Mouse (Mus musculus) midbrain, embryonic 15.5 days (tissue): ENCODE results near the gene Ube2z. TPM values are rescaled to one million over a fixed set of nuclear protein-coding genes. Genes with fewer than 3 reads are reported as not detected.
"Not testable (repeated sequence)": the region's sequence is repeated elsewhere in the genome, so short reads cannot be mapped to it uniquely, and the experiment has no call there.

Source experiments
- ATAC-seq: fragments of 200-750 bp; cut with Nextera tagmentation; replicated peaks from 2 replicates; pipeline ENCODE4 v1.8.0; 2017; ENCODE audit warnings: moderate TSS enrichment
- H3K27ac ChIP-seq: fragments of 300-500 bp; sonication (generic); 2 replicates; pipeline ENCODE4 v1.5.1; 2015; ENCODE audit warnings: mild to moderate bottlenecking, inconsistent platforms
- H3K27me3 ChIP-seq: fragments of 300-500 bp; sonication (generic); replicated peaks from 2 replicates; pipeline ENCODE4 v1.6.1; 2015; ENCODE audit warnings: inconsistent platforms
- H3K36me3 ChIP-seq: fragments of 300-500 bp; sonication (generic); replicated peaks from 2 replicates; pipeline ENCODE4 v1.6.1; 2015; ENCODE audit warnings: inconsistent platforms
- H3K4me1 ChIP-seq: fragments of 300-500 bp; sonication (generic); 2 replicates; pipeline ENCODE4 v1.6.1; 2015; ENCODE audit warnings: inconsistent platforms
- H3K4me2 ChIP-seq: fragments of 300-500 bp; sonication (generic); 2 replicates; pipeline ENCODE4 v1.6.1; 2015; ENCODE audit warnings: inconsistent platforms, mild to moderate bottlenecking, moderate library complexity
- H3K4me3 ChIP-seq: fragments of 300-500 bp; sonication (generic); 2 replicates; pipeline ENCODE4 v1.5.1; 2015; ENCODE audit warnings: mild to moderate bottlenecking, inconsistent platforms
- H3K9ac ChIP-seq: fragments of 300-500 bp; sonication (generic); 2 replicates; pipeline ENCODE4 v1.6.1; 2015; ENCODE audit warnings: mild to moderate bottlenecking, inconsistent platforms
- H3K9me3 ChIP-seq: fragments of 300-500 bp; sonication (generic); 2 replicates; pipeline ENCODE4 v1.6.1; 2016; ENCODE audit warnings: inconsistent platforms
- WGBS: fragments of 180-500 bp; shearing (Covaris S2); methylation state at CpG from one replicate; pipeline ENCODE4 v1.1.7; 2015; ENCODE audit warnings: mixed read lengths; 5-methylcytosine and 5-hydroxymethylcytosine counted together
- polyA plus RNA-seq: library from polyadenylated mRNA; unstranded; fragments of >200 nt; fragmentation: Nextera tagmentation; extraction: Ambion mirVana; gene quantifications from 2 replicates; pipeline ENCODE4 v1.2.1, GENCODE M21; 2015

Gene Ube2z
- 41.4 and 44.0 TPM in 2 replicates for polyA plus RNA-seq

- Histone ChIP-seq H3K9me3 (no peaks in the 10 kb centered on the region), H3K4me2 (peak within 1 kb of the TSS; percentile 93), H3K27me3 (no peaks in the 10 kb centered on the region), H3K4me3 (peak within 1 kb of the TSS; percentile 95), H3K9ac (peak within 1 kb of the TSS; percentile 94), H3K27ac (peak within 1 kb of the TSS; percentile 88), H3K36me3 (peaks cover 8% of the 10 kb centered on the region; the same call in 1 of the 2 replicates), H3K4me1 (peaks cover 36% of the 10 kb centered on the region)
- ATAC-seq = peak; percentile 98
- 4% methylated on average over 50 of the region's 50 CpGs for WGBS
These were observed at the start of gene Ube2z for GRCm38 (mm10) chr11:96065215-96065911. Gene Ube2z (minus strand): TSS chr11:96065388.

GRCm38 (mm10) chr11:96114077-96114476 is 48.9 kb upstream of the Ube2z start:
- no peaks in the 10 kb centered on the region for H3K27me3 ChIP-seq
- no peak for ATAC-seq
- no peak overlapping the region for H3K4me3 ChIP-seq
- 71% methylated on average over 2 of the region's 2 CpGs for WGBS
- H3K4me2 ChIP-seq = no peak overlapping the region
- H3K27ac ChIP-seq = no peak overlapping the region
- no peak overlapping the region for H3K9ac ChIP-seq
- H3K4me1 ChIP-seq = no peaks in the 10 kb centered on the region
- no peaks in the 10 kb centered on the region for H3K36me3 ChIP-seq
- no peaks in the 10 kb centered on the region for H3K9me3 ChIP-seq

GRCm38 (mm10) chr11:96111751-96112150 is 46.6 kb upstream of the Ube2z start, which contains the start of gene Calcoco2:
Gene Calcoco2 (minus strand): TSS chr11:96111964.
- no peak within 1 kb of the TSS for H3K4me3 ChIP-seq
- 43% methylated on average over 14 of the region's 14 CpGs for WGBS
- H3K9ac ChIP-seq = no peak within 1 kb of the TSS
- H3K4me2 ChIP-seq = no peak within 1 kb of the TSS
- no peak for ATAC-seq
- H3K27me3 ChIP-seq = no peaks in the 10 kb centered on the region
- H3K27ac ChIP-seq = no peak within 1 kb of the TSS
- H3K4me1 ChIP-seq = no peaks in the 10 kb centered on the region
- H3K36me3 ChIP-seq = no peaks in the 10 kb centered on the region
- H3K9me3 ChIP-seq = no peaks in the 10 kb centered on the region

GRCm38 (mm10) chr11:96110950-96111349 is 45.8 kb upstream of the Ube2z start:
- H3K4me1 ChIP-seq, H3K4me2 ChIP-seq, H3K9ac ChIP-seq, H3K27ac ChIP-seq, H3K9me3 ChIP-seq, H3K27me3 ChIP-seq, ATAC-seq, H3K36me3 ChIP-seq, H3K4me3 ChIP-seq: not testable (repeated sequence)
- 58% methylated on average over 2 of the region's 2 CpGs for WGBS

GRCm38 (mm10) chr11:96108376-96108775 is 43.2 kb upstream of the Ube2z start:
- WGBS = 84% methylated on average over 1 of the region's 1 CpGs
- H3K9me3 ChIP-seq = no peaks in the 10 kb centered on the region
- H3K4me1 ChIP-seq = no peaks in the 10 kb centered on the region
- H3K4me3 ChIP-seq = no peak overlapping the region
- no peaks in the 10 kb centered on the region for H3K36me3 ChIP-seq
- no peak overlapping the region for H3K27ac ChIP-seq
- H3K4me2 ChIP-seq = no peak overlapping the region
- H3K27me3 ChIP-seq = no peaks in the 10 kb centered on the region
- ATAC-seq = no peak
- no peak overlapping the region for H3K9ac ChIP-seq

- Histone ChIP-seq H3K4me1 (no peaks in the 10 kb centered on the region), H3K36me3 (no peaks in the 10 kb centered on the region), H3K27me3 (no peaks in the 10 kb centered on the region), H3K4me2 (no peak overlapping the region), H3K9me3 (no peaks in the 10 kb centered on the region), H3K9ac (no peak overlapping the region), H3K4me3 (no peak overlapping the region), H3K27ac (no peak overlapping the region)
- ATAC-seq = no peak
- WGBS = 14% methylated on average over 3 of the region's 3 CpGs
These were observed 28.2 kb upstream of the Ube2z start for GRCm38 (mm10) chr11:96093361-96093760.

GRCm38 (mm10) chr11:96092674-96093291 is 27.6 kb upstream of the Ube2z start:
- Histone ChIP-seq H3K4me3 (no peak overlapping the region), H3K4me2 (no peak overlapping the region), H3K9ac (no peak overlapping the region), H3K9me3 (no peaks in the 10 kb centered on the region), H3K4me1 (no peaks in the 10 kb centered on the region), H3K27me3 (no peaks in the 10 kb centered on the region), H3K27ac (no peak overlapping the region), H3K36me3 (no peaks in the 10 kb centered on the region)
- ATAC-seq = no peak
- WGBS = 42% methylated on average over 7 of the region's 7 CpGs

GRCm38 (mm10) chr11:96091073-96091472 is 25.9 kb upstream of the Ube2z start:
- Histone ChIP-seq H3K27me3 (no peaks in the 10 kb centered on the region), H3K9ac (no peak overlapping the region), H3K4me2 (no peak overlapping the region), H3K9me3 (no peaks in the 10 kb centered on the region), H3K27ac (no peak overlapping the region), H3K4me1 (no peaks in the 10 kb centered on the region), H3K4me3 (no peak overlapping the region), H3K36me3 (no peaks in the 10 kb centered on the region)
- ATAC-seq = no peak
- WGBS = 80% methylated on average over 2 of the region's 2 CpGs

- H3K9ac ChIP-seq = no peak overlapping the region
- H3K4me1 ChIP-seq = no peaks in the 10 kb centered on the region
- 86% methylated on average over 6 of the region's 6 CpGs for WGBS
- no peak overlapping the region for H3K4me2 ChIP-seq
- no peak overlapping the region for H3K27ac ChIP-seq
- H3K4me3 ChIP-seq = no peak overlapping the region
- no peaks in the 10 kb centered on the region for H3K9me3 ChIP-seq
- no peaks in the 10 kb centered on the region for H3K27me3 ChIP-seq
- no peaks in the 10 kb centered on the region for H3K36me3 ChIP-seq
- ATAC-seq = no peak
These were observed 22.8 kb upstream of the Ube2z start for GRCm38 (mm10) chr11:96087981-96088380.

- Histone ChIP-seq H3K4me3 (no peak overlapping the region), H3K27ac (no peak overlapping the region), H3K4me1 (no peaks in the 10 kb centered on the region), H3K27me3 (no peaks in the 10 kb centered on the region), H3K4me2 (no peak overlapping the region), H3K9ac (no peak overlapping the region), H3K36me3 (no peaks in the 10 kb centered on the region), H3K9me3 (no peaks in the 10 kb centered on the region)
- no peak for ATAC-seq
- 71% methylated on average over 3 of the region's 3 CpGs for WGBS
These were observed 17.5 kb upstream of the Ube2z start for GRCm38 (mm10) chr11:96082682-96083081.

- 83% methylated on average over 5 of the region's 5 CpGs for WGBS
- Histone ChIP-seq H3K4me2 (no peak overlapping the region), H3K9ac (no peak overlapping the region), H3K36me3 (no peaks in the 10 kb centered on the region), H3K27ac (no peak overlapping the region), H3K9me3 (no peaks in the 10 kb centered on the region), H3K27me3 (no peaks in the 10 kb centered on the region), H3K4me3 (no peak overlapping the region), H3K4me1 (peaks cover 5% of the 10 kb centered on the region)
- ATAC-seq = no peak
These were observed 15.5 kb upstream of the Ube2z start for GRCm38 (mm10) chr11:96080736-96081135.

GRCm38 (mm10) chr11:96076221-96077105 is 11.3 kb upstream of the Ube2z start:
- Histone ChIP-seq H3K4me1 (peaks cover 22% of the 10 kb centered on the region), H3K9me3 (no peaks in the 10 kb centered on the region), H3K4me3 (peak overlapping the region; percentile 38), H3K4me2 (peak overlapping the region; percentile 55), H3K36me3 (0 out of 2 replicates have a peak, but pooled peaks cover 7% of the 10 kb centered on the region), H3K27me3 (no peaks in the 10 kb centered on the region), H3K9ac (no peak overlapping the region; the same call in 1 of the 2 replicates), H3K27ac (peak overlapping the region; percentile 88)
- WGBS = 62% methylated on average over 13 of the region's 13 CpGs
- no peak for ATAC-seq
